Mouse (Mus musculus): ENCODE measurements around the gene H2-DMa.

- no peak for TF ChIP-seq CTCF (IDR thresholded peaks at IDR 0.05; ENCODE audit: borderline replicate concordance, insufficient read depth, low read length)
- TF ChIP-seq POLR2A (IDR thresholded peaks at IDR 0.05; ENCODE audit: low read depth, low read length) = 0 out of 2 replicates have a peak, but pooled peaks have one; percentile 24
Measured at GRCm38 (mm10) chr17:34128264-34128937, 9.1 kb downstream of the H2-DMa start.

Data from embryonic fibroblast, embryonic 13.5 days (primary cell).